Mouse (Mus musculus) liver, postnatal 0 days (tissue): ENCODE results near the gene Arpc4. TPM values are rescaled to one million over a fixed set of nuclear protein-coding genes. Genes with fewer than 3 reads are reported as not detected.
A peak's percentile ranks its signal among the peaks of the same experiment; 100 is the strongest.

ENCODE experiments used
- ATAC-seq: fragments of 200-750 bp; cut with Nextera tagmentation; 2 replicates; pipeline ENCODE4 v1.8.0; 2017; ENCODE audit warnings: mild to moderate bottlenecking, moderate library complexity
- DNase-seq: peaks from one replicate; pipeline ENCODE4 v3.0.0-alpha.2; 2016
- H3K27ac ChIP-seq: fragments of 300-500 bp; sonication (generic); 2 replicates; pipeline ENCODE4 v1.5.1; 2014; ENCODE audit warnings: antibody characterized with exemption, moderate library complexity, mild to moderate bottlenecking, low read depth
- H3K27me3 ChIP-seq: fragments of 300-500 bp; sonication (generic); 2 replicates; pipeline ENCODE4 v1.6.1; 2014; ENCODE audit warnings: low read length, control low read depth, mixed read lengths; ENCODE audit not compliant: insufficient read depth
- H3K36me3 ChIP-seq: fragments of 300-500 bp; sonication (generic); replicated peaks from 2 replicates; pipeline ENCODE4 v1.6.1; 2014; ENCODE audit warnings: mild to moderate bottlenecking, control low read depth, low read length, moderate library complexity, mixed read lengths; ENCODE audit not compliant: insufficient read depth
- H3K4me1 ChIP-seq: fragments of 300-500 bp; sonication (generic); 2 replicates; pipeline ENCODE4 v1.6.1; 2014; ENCODE audit warnings: antibody characterized with exemption, mild to moderate bottlenecking, control low read depth; ENCODE audit not compliant: insufficient read depth
- H3K4me2 ChIP-seq: fragments of 300-500 bp; sonication (generic); 2 replicates; pipeline ENCODE4 v1.6.1; 2014; ENCODE audit warnings: low read depth, mild to moderate bottlenecking, low read length, moderate library complexity, mixed read lengths
- H3K4me3 ChIP-seq: fragments of 300-500 bp; sonication (generic); 2 replicates; pipeline ENCODE4 v1.5.1; 2014; ENCODE audit warnings: low read depth, low read length
- H3K9ac ChIP-seq: fragments of 300-500 bp; sonication (generic); replicated peaks from 2 replicates; pipeline ENCODE4 v1.6.1; 2014; ENCODE audit warnings: mild to moderate bottlenecking, moderate library complexity
- H3K9me3 ChIP-seq: fragments of 300-500 bp; sonication (generic); 2 replicates; pipeline ENCODE4 v1.6.1; 2016; ENCODE audit warnings: mild to moderate bottlenecking, control low read depth, low read length, mixed read lengths
- CTCF ChIP-seq: sonication (generic); IDR thresholded peaks from 2 replicates; pipeline ENCODE4 v1.5.1; 2016; ENCODE audit warnings: antibody characterized with exemption, low read depth
- EP300 ChIP-seq: IDR thresholded peaks from 2 replicates; pipeline ENCODE4 v1.6.1; 2016; ENCODE audit warnings: antibody characterized with exemption, low read depth, mild to moderate bottlenecking
- WGBS: fragments of 180-500 bp; shearing (Covaris S2); extraction: QIAGEN DNeasy Blood & Tissue Kit; methylation state at CpG from one replicate; pipeline ENCODE4 v1.1.7; 2014; ENCODE audit not compliant: insufficient replicate concordance; 5-methylcytosine and 5-hydroxymethylcytosine counted together
- polyA plus RNA-seq: library from polyadenylated mRNA; unstranded; fragments of >200 nt; fragmentation: Nextera tagmentation; extraction: Ambion mirVana; gene quantifications from 2 replicates; pipeline ENCODE4 v1.2.1, GENCODE M21; 2015

Arpc4 gene
- polyA plus RNA-seq, 1 experiment from 2014 or later, result 198 TPM

- 44% methylated on average over 4 of the region's 4 CpGs for WGBS
- Histone ChIP-seq H3K27me3 (no peaks in the 10 kb centered on the region), H3K9ac (no peak overlapping the region), H3K4me1 (peaks cover 12% of the 10 kb centered on the region), H3K4me2 (no peak overlapping the region), H3K9me3 (no peaks in the 10 kb centered on the region), H3K36me3 (no peaks in the 10 kb centered on the region), H3K27ac (no peak overlapping the region), H3K4me3 (no peak overlapping the region)
- TF ChIP-seq CTCF (no peak), EP300 (no peak)
- ATAC-seq (no peak), DNase-seq (no peak)
Measured at GRCm38 (mm10) chr6:113423000-113423399, 45.1 kb downstream of the Arpc4 start.

GRCm38 (mm10) chr6:113424187-113424586 lies 46.3 kb downstream of the Arpc4 start:
- Histone ChIP-seq H3K9ac (no peak overlapping the region), H3K9me3 (no peaks in the 10 kb centered on the region), H3K36me3 (no peaks in the 10 kb centered on the region), H3K4me1 (peaks cover 4% of the 10 kb centered on the region), H3K4me2 (no peak overlapping the region), H3K4me3 (no peak overlapping the region), H3K27ac (no peak overlapping the region), H3K27me3 (no peaks in the 10 kb centered on the region)
- 68% methylated on average over 7 of the region's 7 CpGs for WGBS
- TF ChIP-seq EP300, result no peak
- TF ChIP-seq CTCF, result no peak
- DNase-seq (no peak), ATAC-seq (no peak)

GRCm38 (mm10) chr6:113426696-113427095 lies 48.8 kb downstream of the Arpc4 start:
- H3K27ac ChIP-seq, result no peak overlapping the region
- no peaks in the 10 kb centered on the region for H3K27me3 ChIP-seq
- TF ChIP-seq EP300, result no peak
- 0 out of 2 replicates have a peak, but pooled peaks cover 3% of the 10 kb centered on the region for H3K4me1 ChIP-seq
- DNase-seq (no peak), ATAC-seq (no peak)
- no peaks in the 10 kb centered on the region for H3K36me3 ChIP-seq
- H3K4me3 ChIP-seq, result no peak overlapping the region
- WGBS, result 85% methylated on average over 4 of the region's 4 CpGs
- no peak overlapping the region for H3K9ac ChIP-seq
- no peaks in the 10 kb centered on the region for H3K9me3 ChIP-seq
- no peak overlapping the region for H3K4me2 ChIP-seq

- no peaks in the 10 kb centered on the region for H3K27me3 ChIP-seq
- 0 out of 2 replicates have a peak, but pooled peaks cover 3% of the 10 kb centered on the region for H3K4me1 ChIP-seq
- TF ChIP-seq EP300, result no peak
- TF ChIP-seq CTCF, result peak; percentile 89
- H3K9ac ChIP-seq, result no peak overlapping the region
- peak overlapping the region; percentile 86 for H3K27ac ChIP-seq
- peak; percentile 79 for DNase-seq
- no peak overlapping the region for H3K4me3 ChIP-seq
- no peak overlapping the region for H3K4me2 ChIP-seq
- no peaks in the 10 kb centered on the region for H3K36me3 ChIP-seq
- no peaks in the 10 kb centered on the region for H3K9me3 ChIP-seq
- WGBS, result 46% methylated on average over 3 of the region's 3 CpGs
- ATAC-seq, result peak; percentile 88
Measured at GRCm38 (mm10) chr6:113427397-113427796, 49.5 kb downstream of the Arpc4 start.

- peak overlapping the region; percentile 86 for H3K27ac ChIP-seq
- peak overlapping the region; percentile 27 for H3K4me3 ChIP-seq
- H3K9ac ChIP-seq, result 0 out of 2 replicates have a peak overlapping the region, but pooled peaks have one; percentile 3
- no peaks in the 10 kb centered on the region for H3K36me3 ChIP-seq
- TF ChIP-seq EP300, result 0 out of 2 replicates have a peak, but pooled peaks have one; percentile 28
- TF ChIP-seq CTCF, result no peak
- H3K9me3 ChIP-seq, result no peaks in the 10 kb centered on the region
- 71% methylated on average over 16 of the region's 16 CpGs for WGBS
- H3K4me2 ChIP-seq, result peak overlapping the region; percentile 48
- 0 out of 2 replicates have a peak, but pooled peaks cover 3% of the 10 kb centered on the region for H3K4me1 ChIP-seq
- DNase-seq (peak; percentile 65), ATAC-seq (peak; percentile 84)
- H3K27me3 ChIP-seq, result no peaks in the 10 kb centered on the region
Measured at GRCm38 (mm10) chr6:113428006-113428405, 50.1 kb downstream of the Arpc4 start.

GRCm38 (mm10) chr6:113429965-113430364 lies 52.0 kb downstream of the Arpc4 start:
- peak overlapping the region; percentile 45; the same call in 1 of the 2 replicates for H3K4me2 ChIP-seq
- H3K36me3 ChIP-seq, result no peaks in the 10 kb centered on the region
- no peaks in the 10 kb centered on the region for H3K9me3 ChIP-seq
- DNase-seq (no peak), ATAC-seq (no peak)
- H3K9ac ChIP-seq, result 0 out of 2 replicates have a peak overlapping the region, but pooled peaks have one; percentile 22
- no peak overlapping the region for H3K27ac ChIP-seq
- H3K4me1 ChIP-seq, result 0 out of 2 replicates have a peak, but pooled peaks cover 3% of the 10 kb centered on the region
- no peak overlapping the region for H3K4me3 ChIP-seq
- WGBS, result 52% methylated on average over 3 of the region's 3 CpGs
- no peak for TF ChIP-seq EP300
- TF ChIP-seq CTCF, result no peak
- H3K27me3 ChIP-seq, result no peaks in the 10 kb centered on the region
